Mouse (Mus musculus): ENCODE measurements around the gene Catsperz.

The Catsperz gene

GRCm38 (mm10) chr19:6925307-6925573 is at the start of gene Catsperz:
Gene Catsperz (minus strand): TSS chr19:6925380.
- DNase-seq (ENCODE audit: low spot score) = no peak

- peak; percentile 90 for DNase-seq (ENCODE audit: low spot score)
Measured at GRCm38 (mm10) chr19:6974211-6975205, 49.3 kb upstream of the Catsperz start, which contains the start of gene Ppp1r14b. Gene Ppp1r14b (plus strand): TSS chr19:6974968.

- no peak for DNase-seq (ENCODE audit: low spot score)
Measured at GRCm38 (mm10) chr19:6973581-6974190, 48.5 kb upstream of the Catsperz start.

- DNase-seq (ENCODE audit: low spot score) = no peak
Measured at GRCm38 (mm10) chr19:6972247-6972917, 47.2 kb upstream of the Catsperz start.

GRCm38 (mm10) chr19:6971644-6972043 is 46.5 kb upstream of the Catsperz start:
- no peak for DNase-seq (ENCODE audit: low spot score)

GRCm38 (mm10) chr19:6970460-6971085 is 45.4 kb upstream of the Catsperz start:
- no peak for DNase-seq (ENCODE audit: low spot score)

GRCm38 (mm10) chr19:6969665-6970381 is 44.6 kb upstream of the Catsperz start:
- peak; percentile 81 for DNase-seq (ENCODE audit: low spot score)

- peak; percentile 43 for DNase-seq (ENCODE audit: low spot score)
Measured at GRCm38 (mm10) chr19:6969291-6969664, 44.1 kb upstream of the Catsperz start.

- peak; percentile 72 for DNase-seq (ENCODE audit: low spot score)
Measured at GRCm38 (mm10) chr19:6968491-6969271, 43.5 kb upstream of the Catsperz start.

GRCm38 (mm10) chr19:6956461-6956860 is 31.3 kb upstream of the Catsperz start:
- no peak for DNase-seq (ENCODE audit: low spot score)

- no peak for DNase-seq (ENCODE audit: low spot score)
Measured at GRCm38 (mm10) chr19:6955424-6955823, 30.2 kb upstream of the Catsperz start.

GRCm38 (mm10) chr19:6954046-6954445 is 28.9 kb upstream of the Catsperz start:
- no peak for DNase-seq (ENCODE audit: low spot score)

GRCm38 (mm10) chr19:6952712-6953037 is 27.5 kb upstream of the Catsperz start:
- DNase-seq (ENCODE audit: low spot score) = no peak

GRCm38 (mm10) chr19:6951994-6952711 is 27.0 kb upstream of the Catsperz start:
- DNase-seq (ENCODE audit: low spot score) = peak; percentile 97

- DNase-seq (ENCODE audit: low spot score) = peak; percentile 98
Measured at GRCm38 (mm10) chr19:6951381-6951968, 26.3 kb upstream of the Catsperz start.

GRCm38 (mm10) chr19:6950613-6951153 is 25.5 kb upstream of the Catsperz start:
- peak; percentile 75 for DNase-seq (ENCODE audit: low spot score)

- no peak for DNase-seq (ENCODE audit: low spot score)
Measured at GRCm38 (mm10) chr19:6949951-6950350, 24.8 kb upstream of the Catsperz start.

- no peak for DNase-seq (ENCODE audit: low spot score)
Measured at GRCm38 (mm10) chr19:6949532-6949931, 24.4 kb upstream of the Catsperz start.

- no peak for DNase-seq (ENCODE audit: low spot score)
Measured at GRCm38 (mm10) chr19:6948186-6948585, 23.0 kb upstream of the Catsperz start.

GRCm38 (mm10) chr19:6947742-6948141 is 22.6 kb upstream of the Catsperz start:
- no peak for DNase-seq (ENCODE audit: low spot score)

All from adipocyte (in vitro differentiated cells).